Mouse (Mus musculus): ENCODE measurements around the gene Jdp2. TPM values are rescaled to one million over a fixed set of nuclear protein-coding genes. Genes with fewer than 3 reads are reported as not detected.
A peak's percentile ranks its signal among the peaks of the same experiment; 100 is the strongest.

Gene Jdp2
- 0.29 and 0.80 TPM in 2 replicates for polyA plus RNA-seq (2015; fragmentation: Nextera tagmentation; extraction: Ambion mirVana)

DNA sequence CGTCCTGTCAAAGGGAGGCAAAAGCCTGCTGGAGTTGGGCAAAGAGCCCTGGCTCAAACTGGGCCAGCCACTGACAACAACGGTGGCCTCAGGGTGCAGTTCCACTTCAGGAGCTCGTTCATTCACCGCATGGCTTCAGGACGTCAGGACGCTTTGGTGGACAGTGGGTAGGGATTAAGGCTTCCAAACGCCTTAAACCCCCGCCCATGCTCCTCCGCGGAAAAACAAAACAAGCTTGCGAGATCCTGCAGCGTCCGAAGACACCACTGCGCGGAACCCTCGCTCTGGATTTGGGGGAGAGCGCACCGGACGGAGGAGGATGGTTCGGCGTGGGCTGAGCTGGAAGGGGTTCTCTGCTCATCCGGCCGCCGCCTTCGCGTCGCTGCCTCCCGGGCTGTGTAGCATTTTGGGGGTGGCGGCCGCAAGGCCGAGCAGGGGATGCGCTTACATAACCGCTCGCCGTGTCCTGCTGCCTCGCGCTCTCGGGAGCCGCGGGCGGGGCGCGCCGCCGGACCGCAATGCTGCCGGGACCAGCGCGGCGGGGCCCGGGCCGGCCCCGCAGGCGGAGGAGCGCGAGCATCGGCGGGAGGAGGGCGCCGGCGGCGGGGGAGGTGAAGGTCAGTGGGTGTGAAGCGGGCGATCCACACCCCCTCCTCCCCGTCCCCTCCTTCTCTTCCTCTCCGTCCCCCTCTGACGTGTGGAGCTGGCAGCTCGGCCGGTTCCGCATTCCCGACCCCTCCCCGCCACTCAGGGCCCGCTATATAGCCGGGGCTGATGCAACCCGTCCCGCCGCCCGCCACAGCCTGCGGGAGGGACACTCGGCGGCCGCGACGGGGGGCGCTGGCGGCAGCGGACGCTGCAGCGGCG, at the start of gene Jdp2:
Jdp2 (plus strand) TSS at position 417 of the 867 bp plus-strand sequence.
- Histone ChIP-seq H3K27me3 (ENCODE audit: control insufficient read depth, insufficient read depth, low read length) (no peaks in the 10 kb centered on the region), H3K36me3 (ENCODE audit: control insufficient read depth, insufficient read depth, low read length) (no peaks in the 10 kb centered on the region), H3K4me3 (replicated peaks; ENCODE audit: low read length) (peak within 1 kb of the TSS; percentile 76), H3K9ac (ENCODE audit: low read length) (peak within 1 kb of the TSS; percentile 89), H3K27ac (ENCODE audit: low read length) (peak within 1 kb of the TSS; percentile 91), H3K4me2 (ENCODE audit: low read depth, low read length) (peak within 1 kb of the TSS; percentile 81), H3K9me3 (replicated peaks; ENCODE audit: control insufficient read depth, low read length) (no peaks in the 10 kb centered on the region), H3K4me1 (ENCODE audit: control insufficient read depth, insufficient read depth, low read length) (peaks cover 36% of the 10 kb centered on the region)
- WGBS: under 1% methylated on average over 88 of the region's 90 CpGs
- ATAC-seq (ENCODE audit: insufficient read depth, low FRiP score): peak; percentile 94

DNA sequence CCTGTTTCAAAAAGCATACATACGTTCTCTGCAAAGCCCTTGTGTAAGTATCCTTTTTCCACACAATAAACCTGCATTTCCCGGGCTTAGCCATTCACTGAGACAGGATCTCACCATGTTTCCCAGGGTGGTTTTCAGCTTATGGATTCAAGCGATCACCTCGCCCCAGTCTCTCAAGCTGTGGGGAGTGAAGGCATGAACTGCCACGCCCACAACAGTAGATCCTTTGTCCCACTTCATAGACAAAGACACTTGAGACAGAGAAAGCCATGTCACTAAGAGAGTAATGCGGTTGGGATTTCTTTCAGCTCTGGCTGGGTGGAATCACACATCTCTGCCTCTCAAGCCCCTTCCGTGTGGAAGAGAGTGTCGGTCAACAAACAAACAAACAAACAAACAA, 49.2 kb upstream of the Jdp2 start:
- WGBS: 80% methylated on average over 8 of the region's 8 CpGs
- no peaks in the 10 kb centered on the region for H3K27me3 ChIP-seq (ENCODE audit: control insufficient read depth, insufficient read depth, low read length)
- H3K36me3 ChIP-seq (ENCODE audit: control insufficient read depth, insufficient read depth, low read length): no peaks in the 10 kb centered on the region
- no peak overlapping the region for H3K9ac ChIP-seq (ENCODE audit: low read length)
- H3K27ac ChIP-seq (ENCODE audit: low read length): no peak overlapping the region
- peaks cover 6% of the 10 kb centered on the region; the same call in 1 of the 2 replicates for H3K4me1 ChIP-seq (ENCODE audit: control insufficient read depth, insufficient read depth, low read length)
- H3K4me3 ChIP-seq (replicated peaks; ENCODE audit: low read length): no peak overlapping the region
- no peak for ATAC-seq (ENCODE audit: insufficient read depth, low FRiP score)
- H3K4me2 ChIP-seq (ENCODE audit: low read depth, low read length): no peak overlapping the region
- no peaks in the 10 kb centered on the region for H3K9me3 ChIP-seq (replicated peaks; ENCODE audit: control insufficient read depth, low read length)

GRCm38 (mm10) chr12:85550435-85550834, 48.4 kb upstream of the Jdp2 start:
- Histone ChIP-seq H3K27ac (ENCODE audit: low read length) (no peak overlapping the region), H3K4me1 (ENCODE audit: control insufficient read depth, insufficient read depth, low read length) (peaks cover 6% of the 10 kb centered on the region; the same call in 1 of the 2 replicates), H3K9ac (ENCODE audit: low read length) (no peak overlapping the region), H3K9me3 (replicated peaks; ENCODE audit: control insufficient read depth, low read length) (no peaks in the 10 kb centered on the region), H3K4me2 (ENCODE audit: low read depth, low read length) (no peak overlapping the region), H3K27me3 (ENCODE audit: control insufficient read depth, insufficient read depth, low read length) (no peaks in the 10 kb centered on the region), H3K4me3 (replicated peaks; ENCODE audit: low read length) (no peak overlapping the region), H3K36me3 (ENCODE audit: control insufficient read depth, insufficient read depth, low read length) (no peaks in the 10 kb centered on the region)
- ATAC-seq (ENCODE audit: insufficient read depth, low FRiP score): no peak
- 87% methylated on average over 4 of the region's 4 CpGs for WGBS

- Histone ChIP-seq H3K4me3 (replicated peaks; ENCODE audit: low read length) (no peak overlapping the region), H3K27me3 (ENCODE audit: control insufficient read depth, insufficient read depth, low read length) (no peaks in the 10 kb centered on the region), H3K36me3 (ENCODE audit: control insufficient read depth, insufficient read depth, low read length) (no peaks in the 10 kb centered on the region), H3K9ac (ENCODE audit: low read length) (no peak overlapping the region), H3K9me3 (replicated peaks; ENCODE audit: control insufficient read depth, low read length) (no peaks in the 10 kb centered on the region), H3K4me2 (ENCODE audit: low read depth, low read length) (no peak overlapping the region), H3K4me1 (ENCODE audit: control insufficient read depth, insufficient read depth, low read length) (no peaks in the 10 kb centered on the region), H3K27ac (ENCODE audit: low read length) (no peak overlapping the region)
- ATAC-seq (ENCODE audit: insufficient read depth, low FRiP score): no peak
- WGBS: 79% methylated on average over 10 of the region's 10 CpGs
These were observed 39.5 kb upstream of the Jdp2 start for GRCm38 (mm10) chr12:85559299-85559698.

DNA sequence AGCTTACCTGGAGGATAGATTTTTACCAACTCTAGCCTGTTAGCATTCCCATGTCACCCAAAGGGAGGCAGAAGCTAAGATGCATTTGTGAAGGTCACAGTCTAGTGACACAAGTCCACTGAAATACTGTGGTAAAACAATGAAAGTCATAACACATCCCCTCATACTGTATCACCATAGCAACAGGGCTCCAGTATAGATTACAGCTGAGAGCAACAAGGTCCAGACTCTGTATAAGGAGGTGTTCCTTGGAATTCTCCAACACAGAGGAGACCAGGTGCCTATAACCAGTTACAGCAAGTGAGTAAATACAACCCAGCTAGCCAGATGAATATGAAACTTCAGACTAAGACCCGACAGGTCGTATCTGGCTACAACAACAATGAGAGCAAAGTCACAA, 33.4 kb upstream of the Jdp2 start:
- Histone ChIP-seq H3K4me2 (ENCODE audit: low read depth, low read length) (no peak overlapping the region), H3K27me3 (ENCODE audit: control insufficient read depth, insufficient read depth, low read length) (no peaks in the 10 kb centered on the region), H3K36me3 (ENCODE audit: control insufficient read depth, insufficient read depth, low read length) (no peaks in the 10 kb centered on the region), H3K27ac (ENCODE audit: low read length) (no peak overlapping the region), H3K4me3 (replicated peaks; ENCODE audit: low read length) (no peak overlapping the region), H3K9ac (ENCODE audit: low read length) (no peak overlapping the region), H3K4me1 (ENCODE audit: control insufficient read depth, insufficient read depth, low read length) (peaks cover 6% of the 10 kb centered on the region; the same call in 1 of the 2 replicates), H3K9me3 (replicated peaks; ENCODE audit: control insufficient read depth, low read length) (no peaks in the 10 kb centered on the region)
- WGBS: 79% methylated on average over 2 of the region's 2 CpGs
- ATAC-seq (ENCODE audit: insufficient read depth, low FRiP score): no peak

- Histone ChIP-seq H3K27ac (ENCODE audit: low read length) (peak overlapping the region; percentile 48), H3K9me3 (replicated peaks; ENCODE audit: control insufficient read depth, low read length) (no peaks in the 10 kb centered on the region), H3K4me3 (replicated peaks; ENCODE audit: low read length) (no peak overlapping the region), H3K4me1 (ENCODE audit: control insufficient read depth, insufficient read depth, low read length) (peaks cover 16% of the 10 kb centered on the region; the same call in 1 of the 2 replicates), H3K36me3 (ENCODE audit: control insufficient read depth, insufficient read depth, low read length) (no peaks in the 10 kb centered on the region), H3K27me3 (ENCODE audit: control insufficient read depth, insufficient read depth, low read length) (no peaks in the 10 kb centered on the region), H3K4me2 (ENCODE audit: low read depth, low read length) (no peak overlapping the region), H3K9ac (ENCODE audit: low read length) (no peak overlapping the region)
- ATAC-seq (ENCODE audit: insufficient read depth, low FRiP score): peak; percentile 24; the same call in 1 of the 2 replicates
- WGBS: 70% methylated on average over 3 of the region's 3 CpGs
These were observed 30.5 kb upstream of the Jdp2 start for GRCm38 (mm10) chr12:85568298-85568697.

DNA sequence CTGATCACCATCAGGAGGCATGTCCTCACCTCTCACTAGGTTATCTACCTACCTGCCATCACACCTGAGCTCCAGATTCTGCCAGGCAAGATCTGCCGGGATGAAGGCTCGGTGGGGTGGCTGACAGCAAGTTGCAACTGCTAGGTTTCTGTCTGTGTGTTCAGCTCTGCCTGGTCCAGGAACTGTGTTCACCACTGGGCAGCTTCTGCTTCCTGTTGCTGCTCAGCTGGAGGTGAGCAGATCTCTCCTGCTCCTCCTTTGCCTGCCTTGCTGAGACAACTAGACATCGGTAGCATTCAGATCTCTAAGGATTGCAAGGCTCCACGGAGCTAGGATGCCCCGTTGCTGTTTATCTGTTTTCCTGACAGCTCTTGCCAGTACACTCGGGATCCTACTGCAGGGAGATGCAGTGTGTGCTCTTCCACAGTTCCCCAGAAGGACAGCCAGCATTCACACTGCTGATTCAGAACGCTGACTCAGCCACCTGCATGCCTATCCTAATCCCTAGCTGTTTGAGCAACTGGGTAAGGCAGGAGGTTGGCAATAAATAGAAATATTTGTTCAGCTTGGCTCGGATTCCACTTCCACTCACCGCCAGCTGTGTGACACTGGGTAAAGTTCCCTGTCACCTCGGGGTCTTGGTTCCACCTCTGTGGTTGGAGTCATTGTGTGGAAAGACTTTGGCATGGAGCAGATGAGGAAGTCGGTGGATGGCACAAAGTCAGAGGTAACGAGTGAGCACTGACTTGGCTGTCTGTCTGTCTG, 29.3 kb upstream of the Jdp2 start:
- peak; percentile 33; the same call in 1 of the 2 replicates for ATAC-seq (ENCODE audit: insufficient read depth, low FRiP score)
- Histone ChIP-seq H3K9ac (ENCODE audit: low read length) (0 out of 2 replicates have a peak overlapping the region, but pooled peaks have one; percentile 2), H3K4me1 (ENCODE audit: control insufficient read depth, insufficient read depth, low read length) (peaks cover 16% of the 10 kb centered on the region; the same call in 1 of the 2 replicates), H3K27me3 (ENCODE audit: control insufficient read depth, insufficient read depth, low read length) (no peaks in the 10 kb centered on the region), H3K9me3 (replicated peaks; ENCODE audit: control insufficient read depth, low read length) (no peaks in the 10 kb centered on the region), H3K4me3 (replicated peaks; ENCODE audit: low read length) (no peak overlapping the region), H3K27ac (ENCODE audit: low read length) (peak overlapping the region; percentile 63), H3K36me3 (ENCODE audit: control insufficient read depth, insufficient read depth, low read length) (no peaks in the 10 kb centered on the region), H3K4me2 (ENCODE audit: low read depth, low read length) (no peak overlapping the region; the same call in 1 of the 2 replicates)
- 50% methylated on average over 12 of the region's 12 CpGs for WGBS

DNA sequence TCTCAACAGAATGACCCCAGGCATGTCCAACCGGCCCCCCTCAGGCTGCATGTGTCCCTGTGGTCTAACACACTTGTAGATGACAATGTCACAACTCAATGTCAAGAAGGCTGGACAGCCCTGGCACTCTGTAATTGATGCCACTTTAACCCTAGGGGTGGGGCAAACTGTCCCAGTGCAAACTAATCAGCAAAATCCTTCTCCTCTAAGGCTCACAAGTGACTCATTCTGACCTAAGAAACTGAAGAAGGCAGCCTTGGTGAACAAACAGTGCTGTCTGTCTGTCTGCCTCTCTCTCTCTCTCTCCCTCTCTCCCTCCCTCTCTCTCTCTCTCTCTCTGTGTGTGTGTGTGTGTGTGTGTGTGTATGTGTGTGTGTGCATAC, 28.7 kb upstream of the Jdp2 start:
- H3K27me3 ChIP-seq (ENCODE audit: control insufficient read depth, insufficient read depth, low read length): no peaks in the 10 kb centered on the region
- peaks cover 16% of the 10 kb centered on the region; the same call in 1 of the 2 replicates for H3K4me1 ChIP-seq (ENCODE audit: control insufficient read depth, insufficient read depth, low read length)
- no peak overlapping the region for H3K9ac ChIP-seq (ENCODE audit: low read length)
- H3K4me3 ChIP-seq (replicated peaks; ENCODE audit: low read length): no peak overlapping the region
- 71% methylated on average over 1 of the region's 1 CpGs for WGBS
- H3K27ac ChIP-seq (ENCODE audit: low read length): peak overlapping the region; percentile 63; the same call in 1 of the 2 replicates
- no peak overlapping the region; the same call in 1 of the 2 replicates for H3K4me2 ChIP-seq (ENCODE audit: low read depth, low read length)
- ATAC-seq (ENCODE audit: insufficient read depth, low FRiP score): 0 out of 2 replicates have a peak, but pooled peaks have one; percentile 14
- H3K36me3 ChIP-seq (ENCODE audit: control insufficient read depth, insufficient read depth, low read length): no peaks in the 10 kb centered on the region
- H3K9me3 ChIP-seq (replicated peaks; ENCODE audit: control insufficient read depth, low read length): no peaks in the 10 kb centered on the region
